15 mouse cellular contexts compared by ENCODE assay signal in genomic region chr9:3027200-3027599, GRCm38 (mm10). TPM values are rescaled to one million over a fixed set of nuclear protein-coding genes. Genes with fewer than 3 reads are reported as not detected.
DNase-seq lines count a peak whose midpoint lies in the region; ATAC-seq and TF ChIP-seq lines count a peak whose summit lies in the region.
"Not testable (repeated sequence)": the region's sequence is repeated elsewhere in the genome, so short reads cannot be mapped to it uniquely, and the experiment has no call there.
"Had no signal": no experiment of that assay in that cellular context is flagged by ENCODE, and none has a peak within 500 bp of the region (broad histone marks: within the 10 kb centered on the region; RNA-seq: fewer than 3 reads in every experiment).

No protein-coding gene starts in this region.

- TF ChIP-seq CTCF in liver, embryonic 14.5 days (IDR thresholded peaks at IDR 0.05; ENCODE audit: low read depth); stomach, postnatal 0 days (IDR thresholded peaks at IDR 0.05; ENCODE audit: low read depth): not testable (repeated sequence)

- DNase-seq in CD4-positive helper T cell, adult 2 months (ENCODE audit: low read depth, low spot score) = peak; percentile 58
- peak; percentile 80 for DNase-seq in adipocyte (ENCODE audit: low spot score)
- DNase-seq in embryo, embryonic 9.5 days (ENCODE audit: extremely low spot score) = peak; percentile 67
- peak; percentile 89 for DNase-seq in forelimb bud, embryonic 11.5 days (ENCODE audit: low read depth, low spot score)
- DNase-seq in hindlimb bud, embryonic 11.5 days (ENCODE audit: extremely low spot score, low read depth, low spot score) = peak; percentile 99
- peak in 2 of 3 experiments; percentile 52 to 66 for DNase-seq in liver, embryonic 14.5 days (ENCODE audit: low read depth in 3 of 3, low spot score in 3 of 3)
- DNase-seq in stomach, postnatal 0 days (ENCODE audit: low spot score) = peak; percentile 21

- not testable (repeated sequence) for H3K4me1 ChIP-seq in liver, embryonic 14.5 days (replicated peaks; ENCODE audit: control insufficient read depth in 2 of 2, insufficient read depth in 2 of 2, low read length in 1 of 2); stomach, postnatal 0 days (replicated peaks; ENCODE audit: control insufficient read depth, insufficient read depth)

- H3K9me3 ChIP-seq in liver, embryonic 14.5 days (ENCODE audit: control insufficient read depth, low read length); stomach, postnatal 0 days (ENCODE audit: control insufficient read depth, low read length): not testable (repeated sequence)

- not testable (repeated sequence) for H3K4me2 ChIP-seq in liver, embryonic 14.5 days (ENCODE audit: low read depth); stomach, postnatal 0 days (replicated peaks; ENCODE audit: low read depth)

- H3K27ac ChIP-seq in liver, embryonic 14.5 days; stomach, postnatal 0 days (replicated peaks): not testable (repeated sequence)

- not testable (repeated sequence) for H3K9ac ChIP-seq in liver, embryonic 14.5 days (replicated peaks); stomach, postnatal 0 days (ENCODE audit: low read length)

- H3K4me3 ChIP-seq in liver, embryonic 14.5 days (ENCODE audit: insufficient read depth in 1 of 2, low read depth in 2 of 2, low read length in 2 of 2); stomach, postnatal 0 days (ENCODE audit: low read depth, low read length): not testable (repeated sequence)

- not testable (repeated sequence) for H3K36me3 ChIP-seq in liver, embryonic 14.5 days (replicated peaks; ENCODE audit: control insufficient read depth, insufficient read depth, low read depth); stomach, postnatal 0 days (ENCODE audit: control insufficient read depth, insufficient read depth, low read length)

- H3K27me3 ChIP-seq in liver, embryonic 14.5 days (ENCODE audit: control insufficient read depth, insufficient read depth, low read length); stomach, postnatal 0 days (ENCODE audit: control insufficient read depth, insufficient read depth, low read length): not testable (repeated sequence)

- TF ChIP-seq EP300 in liver, embryonic 14.5 days (IDR thresholded peaks at IDR 0.05; ENCODE audit: low read depth); stomach, postnatal 0 days (optimal IDR thresholded peaks at IDR 0.05): not testable (repeated sequence)

- WGBS in liver, embryonic 14.5 days (ENCODE audit: insufficient replicate concordance) = 59% methylated on average over 9 of the region's 9 CpGs
- WGBS in stomach, postnatal 0 days = 74% methylated on average over 9 of the region's 9 CpGs

- ATAC-seq in liver, embryonic 14.5 days (ENCODE audit: insufficient read depth); stomach, postnatal 0 days (ENCODE audit: low FRiP score, low TSS enrichment): not testable (repeated sequence)
- ATAC-seq in monocyte, adult 5-6 weeks (replicated peaks; ENCODE audit: insufficient number of reproducible peaks, low FRiP score, low TSS enrichment, poor library complexity, severe bottlenecking) = 0 out of 2 replicates have a peak, but pooled peaks have one; percentile 11

RNA-seq across cellular contexts. Expression of gene Gm10717, which starts 2.0 kb away (rescaled TPM):
- polyA plus RNA-seq in liver, embryonic 14.5 days (2012; rRNA removed) = not detected in 2 replicates
- polyA plus RNA-seq in liver, embryonic 14.5 days (2014; fragmentation: Nextera tagmentation; extraction: Ambion mirVana) = not detected in 2 replicates
- 14.4 to 29.9 TPM (median 21.2 TPM) in 3 replicates for total RNA-seq in monocyte, adult 5-6 weeks (2017)
- polyA plus RNA-seq in stomach, postnatal 0 days (2015; fragmentation: Nextera tagmentation; extraction: Ambion mirVana) = 0.32 and 21.1 TPM in 2 replicates
- total RNA-seq: CH12.LX; gastrocnemius, postnatal 25 days; left cerebral cortex, adult 18-20 months had no signal
- polyA plus RNA-seq: forebrain, embryonic 16.5 days; heart, embryonic 15.5 days; liver, embryonic 12.5 days had no signal

RNA-seq across cellular contexts. Expression of gene Gm10718, which starts 3.9 kb away (rescaled TPM):
- not detected in 2 replicates for polyA plus RNA-seq in liver, embryonic 14.5 days (2012; rRNA removed)
- polyA plus RNA-seq in liver, embryonic 14.5 days (2014; fragmentation: Nextera tagmentation; extraction: Ambion mirVana) = not detected in 2 replicates
- total RNA-seq in monocyte, adult 5-6 weeks (2017) = 6.9 to 18.1 TPM (median 11.9 TPM) in 3 replicates
- 0.93 and 80.3 TPM in 2 replicates for polyA plus RNA-seq in stomach, postnatal 0 days (2015; fragmentation: Nextera tagmentation; extraction: Ambion mirVana)
- total RNA-seq: gastrocnemius, postnatal 25 days had no signal
- polyA plus RNA-seq: forebrain, embryonic 16.5 days; liver, embryonic 12.5 days had no signal

RNA-seq across cellular contexts. Expression of gene Gm17535, which starts 7.2 kb away (rescaled TPM):
- not detected in 2 replicates for polyA plus RNA-seq in liver, embryonic 14.5 days (2012; rRNA removed)
- not detected in 2 replicates for polyA plus RNA-seq in liver, embryonic 14.5 days (2014; fragmentation: Nextera tagmentation; extraction: Ambion mirVana)
- total RNA-seq in monocyte, adult 5-6 weeks (2017) = 1.5 to 5.7 TPM in 2 of 3 replicates, not detected in the other
- 2.1 TPM in 1 of 2 replicates, not detected in the other for polyA plus RNA-seq in stomach, postnatal 0 days (2015; fragmentation: Nextera tagmentation; extraction: Ambion mirVana)
- total RNA-seq: CH12.LX; gastrocnemius, postnatal 25 days; left cerebral cortex, adult 18-20 months had no signal
- polyA plus RNA-seq: forebrain, embryonic 16.5 days; heart, embryonic 15.5 days; intestine, postnatal 0 days; liver, embryonic 12.5 days had no signal

RNA-seq across cellular contexts. Expression of gene Gm10715, which starts 9.5 kb away (rescaled TPM):
- not detected in 2 replicates for polyA plus RNA-seq in liver, embryonic 14.5 days (2012; rRNA removed)
- not detected in 2 replicates for polyA plus RNA-seq in liver, embryonic 14.5 days (2014; fragmentation: Nextera tagmentation; extraction: Ambion mirVana)
- 0.76 to 5.5 TPM (median 1.6 TPM) in 3 replicates for total RNA-seq in monocyte, adult 5-6 weeks (2017)
- 0.48 TPM in 1 of 2 replicates, not detected in the other for polyA plus RNA-seq in stomach, postnatal 0 days (2015; fragmentation: Nextera tagmentation; extraction: Ambion mirVana)
- total RNA-seq: CH12.LX; gastrocnemius, postnatal 25 days; left cerebral cortex, adult 18-20 months had no signal
- polyA plus RNA-seq: forebrain, embryonic 16.5 days; heart, embryonic 15.5 days; intestine, postnatal 0 days; liver, embryonic 12.5 days had no signal

RNA-seq across cellular contexts. Expression of gene Gm10719, which starts 10.0 kb away (rescaled TPM):
- not detected in 2 replicates for polyA plus RNA-seq in liver, embryonic 14.5 days (2012; rRNA removed)
- polyA plus RNA-seq in liver, embryonic 14.5 days (2014; fragmentation: Nextera tagmentation; extraction: Ambion mirVana) = not detected in 2 replicates
- total RNA-seq in monocyte, adult 5-6 weeks (2017) = 12.8 to 35.6 TPM (median 16.9 TPM) in 3 replicates
- polyA plus RNA-seq in stomach, postnatal 0 days (2015; fragmentation: Nextera tagmentation; extraction: Ambion mirVana) = 20.3 TPM in 1 of 2 replicates, not detected in the other
- total RNA-seq: gastrocnemius, postnatal 25 days had no signal
- polyA plus RNA-seq: forebrain, embryonic 16.5 days; intestine, postnatal 0 days; liver, embryonic 12.5 days had no signal

Comparison
In these comparisons a context has a peak if more than half of its experiments do, and no peak if none do; other contexts are left out.
1. DNase-seq: peak in every context shown above with its lines; median percentile 99 in hindlimb bud, embryonic 11.5 days; 89 in forelimb bud, embryonic 11.5 days; 80 in adipocyte; 67 in embryo, embryonic 9.5 days; 59 in liver, embryonic 14.5 days; 58 in CD4-positive helper T cell, adult 2 months; 21 in stomach, postnatal 0 days.